Mouse (Mus musculus) v-Abl transformed pro-B cells (cell line): ENCODE measurements around the gene Itpr3.

ENCODE experiments used
- in situ Hi-C, 2 experiments: fragments of 400-800 bp; cut with MboI; formaldehyde crosslinking; loops; one replicate each; pipeline ENCODE4 v1.15.1; 2025; ENCODE audit not compliant: unreplicated experiment in 2 of 2

Gene Itpr3

GRCm38 (mm10) chr17:27165054-27165773 is 108.1 kb downstream of the Itpr3 start:
- in situ Hi-C loops = no loop called here

- in situ Hi-C loops = no loop called here
Observed at GRCm38 (mm10) chr17:27166901-27167300, 109.8 kb downstream of the Itpr3 start.

- in situ Hi-C loops = no loop called here
Observed at GRCm38 (mm10) chr17:27167545-27167944, 110.4 kb downstream of the Itpr3 start, which contains the start of gene Ip6k3. Ip6k3 (minus strand) TSS chr17:27167795.

- in situ Hi-C loops = no loop called here
Observed at GRCm38 (mm10) chr17:27168569-27168968, 111.5 kb downstream of the Itpr3 start.

GRCm38 (mm10) chr17:27169952-27170695 is 113.0 kb downstream of the Itpr3 start:
- in situ Hi-C loops = no loop called here

GRCm38 (mm10) chr17:27171121-27171520 is 114.0 kb downstream of the Itpr3 start:
- in situ Hi-C loops = no loop called here
